ENCODE assay signal across 15 mouse cellular contexts in the genomic region with DNA sequence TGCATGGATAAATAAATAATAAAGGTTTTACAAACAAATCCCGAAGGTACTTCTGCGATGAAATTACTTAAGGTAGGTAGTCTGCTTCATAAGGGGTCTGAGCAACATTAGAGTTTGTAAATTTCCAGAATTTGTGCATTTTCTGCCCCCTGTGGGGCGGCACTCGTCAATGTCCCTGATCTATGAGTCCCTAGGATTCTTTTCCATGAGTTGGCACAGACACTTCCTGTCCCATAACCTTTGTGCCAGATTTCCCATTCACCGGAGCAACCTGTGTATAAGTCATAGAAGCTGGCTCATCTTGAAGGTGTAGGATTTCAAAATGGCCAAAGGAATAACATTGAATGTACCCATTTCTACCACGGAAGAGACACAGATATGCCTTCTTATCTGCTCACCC. TPM values are rescaled to one million over a fixed set of nuclear protein-coding genes. Genes with fewer than 3 reads are reported as not detected.
DNase-seq lines count a peak whose midpoint lies in the region; ATAC-seq and TF ChIP-seq lines count a peak whose summit lies in the region.
"Had no signal": no experiment of that assay in that cellular context is flagged by ENCODE, and none has a peak within 500 bp of the region (broad histone marks: within the 10 kb centered on the region; RNA-seq: fewer than 3 reads in every experiment).

No protein-coding gene starts in this region.

- no peak overlapping the region for H3K9ac ChIP-seq in heart, embryonic 14.5 days (ENCODE audit: low read length)
- no peak overlapping the region; the same call in 1 of the 2 replicates for H3K9ac ChIP-seq in forebrain, embryonic 14.5 days (ENCODE audit: low read length)
- no peak overlapping the region for H3K9ac ChIP-seq in hindbrain, embryonic 16.5 days (ENCODE audit: low read depth, low read length)
- peak overlapping the region; percentile 96; the same call in 1 of the 2 replicates for H3K9ac ChIP-seq in midbrain, postnatal 0 days (replicated peaks; ENCODE audit: low read length, poor library complexity, severe bottlenecking)
- H3K9ac ChIP-seq: liver, embryonic 12.5 days; stomach, embryonic 15.5 days had no signal

- no peaks in the 10 kb centered on the region for H3K27me3 ChIP-seq in heart, embryonic 14.5 days (ENCODE audit: control insufficient read depth, insufficient read depth, low read length)
- H3K27me3 ChIP-seq in forebrain, embryonic 14.5 days (replicated peaks; ENCODE audit: control insufficient read depth, insufficient read depth, low read length), result no peaks in the 10 kb centered on the region
- no peaks in the 10 kb centered on the region for H3K27me3 ChIP-seq in hindbrain, embryonic 16.5 days (replicated peaks; ENCODE audit: control insufficient read depth, insufficient read depth, low read length)
- H3K27me3 ChIP-seq in midbrain, postnatal 0 days (ENCODE audit: insufficient read depth, low read length), result no peaks in the 10 kb centered on the region
- H3K27me3 ChIP-seq: CH12.LX; stomach, embryonic 15.5 days had no signal

- no peaks in the 10 kb centered on the region for H3K9me3 ChIP-seq in heart, embryonic 14.5 days (ENCODE audit: control insufficient read depth, low read length)
- no peaks in the 10 kb centered on the region for H3K9me3 ChIP-seq in forebrain, embryonic 14.5 days (replicated peaks; ENCODE audit: control insufficient read depth, low read length)
- no peaks in the 10 kb centered on the region for H3K9me3 ChIP-seq in hindbrain, embryonic 16.5 days (ENCODE audit: control insufficient read depth, low read length)
- no peaks in the 10 kb centered on the region for H3K9me3 ChIP-seq in midbrain, postnatal 0 days (ENCODE audit: low read length)
- H3K9me3 ChIP-seq: liver, embryonic 12.5 days; stomach, embryonic 15.5 days had no signal

- H3K27ac ChIP-seq in heart, embryonic 14.5 days (replicated peaks in 1 of 2; ENCODE audit: control insufficient read depth in 1 of 2, insufficient read depth in 1 of 2, low read depth in 2 of 2, low read length in 2 of 2), result no peak overlapping the region
- H3K27ac ChIP-seq in forebrain, embryonic 14.5 days (ENCODE audit: low read depth, low read length), result no peak overlapping the region
- H3K27ac ChIP-seq in hindbrain, embryonic 16.5 days (ENCODE audit: low read depth, low read length), result no peak overlapping the region
- H3K27ac ChIP-seq in midbrain, postnatal 0 days (ENCODE audit: low read depth, low read length), result no peak overlapping the region; the same call in 1 of the 2 replicates
- H3K27ac ChIP-seq: liver, embryonic 12.5 days; stomach, embryonic 15.5 days had no signal

- DNase-seq in heart, postnatal 10 days, result no peak
- DNase-seq in forebrain, embryonic 14.5 days (ENCODE audit: low spot score), result no peak
- no peak for DNase-seq in midbrain, postnatal 0 days (ENCODE audit: low spot score)
- no peak for DNase-seq in ovary, adult 18-20 months (ENCODE audit: low spot score)
- DNase-seq in ovary, postnatal 14 days (ENCODE audit: low spot score), result no peak
- DNase-seq: adrenal gland, postnatal 10 days; kidney, postnatal 14 days; layer of hippocampus, postnatal 36 days; lung, postnatal 10 days; thymus, postnatal 4 days had no signal

- peaks cover 9 to 34% of the 10 kb centered on the region in 2 experiments for H3K4me1 ChIP-seq in heart, embryonic 14.5 days (ENCODE audit: control insufficient read depth in 2 of 2, insufficient read depth in 2 of 2, low read length in 2 of 2)
- peaks cover 22% of the 10 kb centered on the region for H3K4me1 ChIP-seq in forebrain, embryonic 14.5 days (ENCODE audit: control insufficient read depth, insufficient read depth, low read length)
- peaks cover 13% of the 10 kb centered on the region for H3K4me1 ChIP-seq in hindbrain, embryonic 16.5 days (ENCODE audit: control insufficient read depth, insufficient read depth, low read depth, low read length)
- 0 out of 2 replicates have a peak, but pooled peaks cover 9% of the 10 kb centered on the region for H3K4me1 ChIP-seq in midbrain, postnatal 0 days (ENCODE audit: insufficient read depth, low read length)
- H3K4me1 ChIP-seq: liver, embryonic 12.5 days; stomach, embryonic 15.5 days had no signal

- no peak for ATAC-seq in heart, embryonic 14.5 days (ENCODE audit: insufficient number of reproducible peaks, insufficient read depth, low FRiP score, low read depth)
- ATAC-seq in forebrain, embryonic 14.5 days, result no peak
- ATAC-seq in hindbrain, embryonic 16.5 days, result no peak
- ATAC-seq in midbrain, postnatal 0 days (ENCODE audit: low FRiP score), result no peak
- ATAC-seq: liver, embryonic 12.5 days had no signal

- no peak overlapping the region for H3K4me3 ChIP-seq in heart, embryonic 14.5 days (ENCODE audit: control insufficient read depth in 1 of 2, insufficient read depth in 1 of 2, low read depth in 1 of 2, low read length in 2 of 2)
- peak overlapping the region; percentile 77; the same call in 1 of the 2 replicates for H3K4me3 ChIP-seq in forebrain, embryonic 14.5 days (ENCODE audit: low read depth, low read length)
- H3K4me3 ChIP-seq in hindbrain, embryonic 16.5 days (ENCODE audit: low read length), result peak overlapping the region; percentile 78
- peak overlapping the region; percentile 81 for H3K4me3 ChIP-seq in midbrain, postnatal 0 days (ENCODE audit: low read depth, low read length)
- H3K4me3 ChIP-seq: liver, embryonic 12.5 days; stomach, embryonic 15.5 days had no signal

- H3K36me3 ChIP-seq in heart, embryonic 14.5 days (ENCODE audit: control insufficient read depth, insufficient read depth, low read length), result no peaks in the 10 kb centered on the region
- no peaks in the 10 kb centered on the region for H3K36me3 ChIP-seq in forebrain, embryonic 14.5 days (ENCODE audit: control insufficient read depth, insufficient read depth, low read length)
- H3K36me3 ChIP-seq in hindbrain, embryonic 16.5 days (ENCODE audit: control insufficient read depth, insufficient read depth, low read length), result no peaks in the 10 kb centered on the region
- no peaks in the 10 kb centered on the region for H3K36me3 ChIP-seq in midbrain, postnatal 0 days (ENCODE audit: insufficient read depth, low read length)
- H3K36me3 ChIP-seq: liver, embryonic 12.5 days; stomach, embryonic 15.5 days had no signal

- peak overlapping the region; percentile 74; the same call in 1 of the 2 replicates for H3K4me2 ChIP-seq in heart, embryonic 14.5 days (ENCODE audit: low read length)
- H3K4me2 ChIP-seq in forebrain, embryonic 14.5 days (ENCODE audit: low read length), result peak overlapping the region; percentile 62
- peak overlapping the region; percentile 75 for H3K4me2 ChIP-seq in hindbrain, embryonic 16.5 days (ENCODE audit: low read length)
- H3K4me2 ChIP-seq in midbrain, postnatal 0 days (ENCODE audit: low read depth, low read length, poor library complexity, severe bottlenecking), result peak overlapping the region; percentile 60
- H3K4me2 ChIP-seq: liver, embryonic 12.5 days; stomach, embryonic 15.5 days had no signal

- WGBS in heart, embryonic 14.5 days, result 80% methylated on average over 6 of the region's 6 CpGs
- WGBS in forebrain, embryonic 14.5 days, result 75% methylated on average over 6 of the region's 6 CpGs
- 71% methylated on average over 6 of the region's 6 CpGs for WGBS in hindbrain, embryonic 16.5 days
- 56% methylated on average over 6 of the region's 6 CpGs for WGBS in midbrain, postnatal 0 days

- intact Hi-C loops in heart, postnatal 10 days (cut with DNase I), result loop anchor here (5.0 kb wide), 1 partner anchor 257 kb away; the partner anchor contains the start of gene Tmem192

- no peak; the same call in 1 of the 2 replicates for TF ChIP-seq CTCF in midbrain, postnatal 0 days (IDR thresholded peaks at IDR 0.05)

RNA-seq across cellular contexts. Expression of gene Cpe, which starts 2.5 kb away (rescaled TPM):
- 287 and 295 TPM in 2 replicates for polyA plus RNA-seq in heart, embryonic 14.5 days (2014; fragmentation: Nextera tagmentation; extraction: Ambion mirVana)
- total RNA-seq in heart, postnatal 10 days (2021), result 100 to 1,000 TPM; 243 to 249 TPM
- 438 and 505 TPM in 2 replicates for polyA plus RNA-seq in forebrain, embryonic 14.5 days (2014; fragmentation: Nextera tagmentation; extraction: Ambion mirVana)
- 718 and 866 TPM in 2 replicates for polyA plus RNA-seq in hindbrain, embryonic 16.5 days (2015; fragmentation: Nextera tagmentation; extraction: Ambion mirVana)
- total RNA-seq in midbrain, postnatal 0 days (2014; rRNA removed), result 974 and 976 TPM in 2 replicates
- 1,518 and 1,519 TPM in 2 replicates for polyA plus RNA-seq in midbrain, postnatal 0 days (2015; fragmentation: Nextera tagmentation; extraction: Ambion mirVana)

RNA-seq across cellular contexts. Expression of gene Msmo1, which starts 43.3 kb away (rescaled TPM):
- polyA plus RNA-seq in heart, embryonic 14.5 days (2014; fragmentation: Nextera tagmentation; extraction: Ambion mirVana), result 46.5 and 55.0 TPM in 2 replicates
- 10 to 100 TPM; 10.7 to 12.2 TPM for total RNA-seq in heart, postnatal 10 days (2021)
- 172 and 188 TPM in 2 replicates for polyA plus RNA-seq in forebrain, embryonic 14.5 days (2014; fragmentation: Nextera tagmentation; extraction: Ambion mirVana)
- 152 and 179 TPM in 2 replicates for polyA plus RNA-seq in hindbrain, embryonic 16.5 days (2015; fragmentation: Nextera tagmentation; extraction: Ambion mirVana)
- 97.3 and 97.8 TPM in 2 replicates for total RNA-seq in midbrain, postnatal 0 days (2014; rRNA removed)
- polyA plus RNA-seq in midbrain, postnatal 0 days (2015; fragmentation: Nextera tagmentation; extraction: Ambion mirVana), result 113 and 132 TPM in 2 replicates

Comparison
In these comparisons a context has a peak if more than half of its experiments do, and no peak if none do; other contexts are left out.
1. H3K4me3 ChIP-seq: peak in forebrain, embryonic 14.5 days (single experiment), hindbrain, embryonic 16.5 days (single experiment) and midbrain, postnatal 0 days (single experiment); none in heart, embryonic 14.5 days (0 of 2).
2. Peak in every context shown above with its lines, with median percentiles within 50 percentile points of each other: H3K4me2 ChIP-seq.